In the genomic region with DNA sequence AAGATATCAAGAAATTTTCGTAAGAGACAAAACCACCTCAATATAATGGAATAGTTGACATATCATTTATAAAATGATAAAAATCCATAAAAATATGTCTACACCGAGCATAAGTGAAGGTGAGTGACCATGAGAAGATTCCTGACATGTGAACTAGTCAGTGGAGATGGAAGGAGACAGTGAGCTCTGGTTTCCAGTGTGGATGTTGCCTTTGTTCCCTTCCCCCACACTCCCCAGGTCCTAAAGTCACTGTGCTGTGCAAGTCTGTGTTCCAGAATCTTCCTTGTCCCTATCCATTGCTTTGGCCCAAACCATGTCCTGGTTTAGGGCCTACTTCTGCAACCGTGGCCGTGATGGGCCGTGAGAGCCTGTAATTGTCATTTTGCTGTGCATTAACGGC, we compare ENCODE assay signal across 19 mouse cellular contexts. TPM values are rescaled to one million over a fixed set of nuclear protein-coding genes. Genes with fewer than 3 reads are reported as not detected.
DNase-seq lines count a peak whose midpoint lies in the region; ATAC-seq and TF ChIP-seq lines count a peak whose summit lies in the region.
"Had no signal": no experiment of that assay in that cellular context is flagged by ENCODE, and none has a peak within 500 bp of the region (broad histone marks: within the 10 kb centered on the region; RNA-seq: fewer than 3 reads in every experiment).

No protein-coding gene starts in this region.

- no peaks in the 10 kb centered on the region for H3K27me3 ChIP-seq in embryonic facial prominence, embryonic 11.5 days (ENCODE audit: control insufficient read depth, insufficient read depth, low read length)
- peaks cover 2% of the 10 kb centered on the region for H3K27me3 ChIP-seq in embryonic facial prominence, embryonic 10.5 days (replicated peaks; ENCODE audit: low read depth, poor library complexity, severe bottlenecking)
- H3K27me3 ChIP-seq in kidney, embryonic 14.5 days (ENCODE audit: control insufficient read depth, insufficient read depth, low read length) = no peaks in the 10 kb centered on the region
- H3K27me3 ChIP-seq in midbrain, embryonic 12.5 days = peaks cover 4% of the 10 kb centered on the region; the same call in 1 of the 2 replicates
- no peaks in the 10 kb centered on the region for H3K27me3 ChIP-seq in midbrain, embryonic 16.5 days (ENCODE audit: control insufficient read depth, insufficient read depth, low read depth, low read length)
- no peaks in the 10 kb centered on the region for H3K27me3 ChIP-seq in midbrain, postnatal 0 days (ENCODE audit: insufficient read depth, low read length)
- H3K27me3 ChIP-seq: CH12.LX had no signal

- H3K36me3 ChIP-seq in embryonic facial prominence, embryonic 11.5 days (replicated peaks; ENCODE audit: control insufficient read depth, insufficient read depth, low read depth, low read length) = no peaks in the 10 kb centered on the region
- no peaks in the 10 kb centered on the region for H3K36me3 ChIP-seq in embryonic facial prominence, embryonic 10.5 days (replicated peaks)
- no peaks in the 10 kb centered on the region for H3K36me3 ChIP-seq in kidney, embryonic 14.5 days (ENCODE audit: control insufficient read depth, insufficient read depth, low read length)
- H3K36me3 ChIP-seq in midbrain, embryonic 12.5 days = no peaks in the 10 kb centered on the region
- H3K36me3 ChIP-seq in midbrain, embryonic 16.5 days (ENCODE audit: control insufficient read depth, insufficient read depth, low read length) = no peaks in the 10 kb centered on the region
- H3K36me3 ChIP-seq in midbrain, postnatal 0 days (ENCODE audit: insufficient read depth, low read length) = no peaks in the 10 kb centered on the region
- H3K36me3 ChIP-seq: heart, embryonic 10.5 days had no signal

- H3K4me1 ChIP-seq in embryonic facial prominence, embryonic 11.5 days (ENCODE audit: control insufficient read depth, insufficient read depth, low read length) = no peaks in the 10 kb centered on the region
- H3K4me1 ChIP-seq in embryonic facial prominence, embryonic 10.5 days = peaks cover 5% of the 10 kb centered on the region; the same call in 1 of the 2 replicates
- H3K4me1 ChIP-seq in kidney, embryonic 14.5 days (ENCODE audit: control insufficient read depth, insufficient read depth, low read length) = no peaks in the 10 kb centered on the region
- no peaks in the 10 kb centered on the region for H3K4me1 ChIP-seq in midbrain, embryonic 12.5 days
- H3K4me1 ChIP-seq in midbrain, embryonic 16.5 days (ENCODE audit: control insufficient read depth, insufficient read depth, low read length) = no peaks in the 10 kb centered on the region; the same call in 1 of the 2 replicates
- no peaks in the 10 kb centered on the region for H3K4me1 ChIP-seq in midbrain, postnatal 0 days (ENCODE audit: insufficient read depth, low read length)
- H3K4me1 ChIP-seq: heart, embryonic 10.5 days had no signal

- no peak overlapping the region for H3K4me2 ChIP-seq in embryonic facial prominence, embryonic 11.5 days (ENCODE audit: low read depth, low read length)
- H3K4me2 ChIP-seq in kidney, embryonic 14.5 days (replicated peaks; ENCODE audit: low read depth, low read length) = no peak overlapping the region
- no peak overlapping the region for H3K4me2 ChIP-seq in midbrain, embryonic 12.5 days (replicated peaks)
- H3K4me2 ChIP-seq in midbrain, embryonic 16.5 days (ENCODE audit: low read length) = no peak overlapping the region
- H3K4me2 ChIP-seq in midbrain, postnatal 0 days (ENCODE audit: low read depth, low read length, poor library complexity, severe bottlenecking) = no peak overlapping the region

- no peak overlapping the region for H3K4me3 ChIP-seq in embryonic facial prominence, embryonic 11.5 days (ENCODE audit: low read depth, low read length)
- no peak overlapping the region for H3K4me3 ChIP-seq in embryonic facial prominence, embryonic 10.5 days
- no peak overlapping the region for H3K4me3 ChIP-seq in kidney, embryonic 14.5 days (ENCODE audit: low read length)
- H3K4me3 ChIP-seq in midbrain, embryonic 12.5 days = no peak overlapping the region
- no peak overlapping the region for H3K4me3 ChIP-seq in midbrain, embryonic 16.5 days (ENCODE audit: low read depth, low read length)
- no peak overlapping the region for H3K4me3 ChIP-seq in midbrain, postnatal 0 days (ENCODE audit: low read depth, low read length)
- H3K4me3 ChIP-seq: erythroblast, embryonic 14.5 days; heart, embryonic 10.5 days had no signal

- ATAC-seq in embryonic facial prominence, embryonic 11.5 days (replicated peaks; ENCODE audit: insufficient number of reproducible peaks, low FRiP score, low TSS enrichment, low read depth) = peak; percentile 56; the same call in 1 of the 2 replicates
- ATAC-seq in kidney, embryonic 14.5 days (ENCODE audit: low FRiP score, low TSS enrichment) = peak; percentile 39; the same call in 1 of the 2 replicates
- ATAC-seq in midbrain, embryonic 12.5 days (ENCODE audit: low FRiP score, low read depth) = peak; percentile 24; the same call in 1 of the 2 replicates
- no peak for ATAC-seq in midbrain, embryonic 16.5 days
- ATAC-seq in midbrain, postnatal 0 days (ENCODE audit: low FRiP score) = peak; percentile 34; the same call in 1 of the 2 replicates
- ATAC-seq in inflammation-experienced regulatory T-cells, adult 6 months = no peak

- no peak for DNase-seq in embryonic facial prominence, embryonic 11.5 days (ENCODE audit: low spot score)
- no peak for DNase-seq in embryonic facial prominence, embryonic 10.5 days (ENCODE audit: low spot score)
- DNase-seq in kidney, postnatal 10 days = no peak
- DNase-seq in midbrain, postnatal 0 days (ENCODE audit: low spot score) = no peak
- DNase-seq: layer of hippocampus, adult 9-11 months; thymus, postnatal 36 days had no signal

- H3K9me3 ChIP-seq in embryonic facial prominence, embryonic 11.5 days (replicated peaks; ENCODE audit: control insufficient read depth, low read length) = no peaks in the 10 kb centered on the region
- no peaks in the 10 kb centered on the region for H3K9me3 ChIP-seq in embryonic facial prominence, embryonic 10.5 days
- no peaks in the 10 kb centered on the region for H3K9me3 ChIP-seq in kidney, embryonic 14.5 days (ENCODE audit: control insufficient read depth, low read length)
- no peaks in the 10 kb centered on the region for H3K9me3 ChIP-seq in midbrain, embryonic 12.5 days
- no peaks in the 10 kb centered on the region for H3K9me3 ChIP-seq in midbrain, embryonic 16.5 days (replicated peaks; ENCODE audit: control insufficient read depth, low read length, poor library complexity, severe bottlenecking)
- H3K9me3 ChIP-seq in midbrain, postnatal 0 days (ENCODE audit: low read length) = no peaks in the 10 kb centered on the region
- H3K9me3 ChIP-seq: heart, embryonic 10.5 days had no signal

- no peak for TF ChIP-seq CTCF in midbrain, postnatal 0 days (IDR thresholded peaks at IDR 0.05)

- H3K9ac ChIP-seq in embryonic facial prominence, embryonic 11.5 days (replicated peaks; ENCODE audit: low read length) = no peak overlapping the region
- H3K9ac ChIP-seq in kidney, embryonic 14.5 days (ENCODE audit: low read depth, low read length) = no peak overlapping the region
- no peak overlapping the region for H3K9ac ChIP-seq in midbrain, embryonic 12.5 days (replicated peaks)
- no peak overlapping the region for H3K9ac ChIP-seq in midbrain, embryonic 16.5 days (ENCODE audit: low read depth, low read length)
- no peak overlapping the region for H3K9ac ChIP-seq in midbrain, postnatal 0 days (replicated peaks; ENCODE audit: low read length, poor library complexity, severe bottlenecking)

- no peak overlapping the region for H3K27ac ChIP-seq in embryonic facial prominence, embryonic 11.5 days (replicated peaks; ENCODE audit: low read depth, low read length)
- no peak overlapping the region for H3K27ac ChIP-seq in embryonic facial prominence, embryonic 10.5 days (replicated peaks)
- H3K27ac ChIP-seq in kidney, embryonic 14.5 days (ENCODE audit: low read depth, low read length) = no peak overlapping the region
- no peak overlapping the region for H3K27ac ChIP-seq in midbrain, embryonic 12.5 days (replicated peaks)
- no peak overlapping the region for H3K27ac ChIP-seq in midbrain, embryonic 16.5 days (ENCODE audit: low read length)
- H3K27ac ChIP-seq in midbrain, postnatal 0 days (ENCODE audit: low read depth, low read length) = no peak overlapping the region
- H3K27ac ChIP-seq: heart, embryonic 10.5 days had no signal

- 74% methylated on average over 6 of the region's 6 CpGs for WGBS in embryonic facial prominence, embryonic 11.5 days
- 81% methylated on average over 6 of the region's 6 CpGs for WGBS in embryonic facial prominence, embryonic 10.5 days
- WGBS in kidney, embryonic 14.5 days = 79% methylated on average over 6 of the region's 6 CpGs
- WGBS in midbrain, embryonic 12.5 days = 79% methylated on average over 6 of the region's 6 CpGs
- 75% methylated on average over 6 of the region's 6 CpGs for WGBS in midbrain, embryonic 16.5 days
- WGBS in midbrain, postnatal 0 days = 77% methylated on average over 6 of the region's 6 CpGs

RNA-seq across cellular contexts. Expression of gene Mepe, which starts 8.5 kb away (rescaled TPM):
- polyA plus RNA-seq in embryonic facial prominence, embryonic 11.5 days (2014; fragmentation: Nextera tagmentation; extraction: Ambion mirVana) = not detected in 2 replicates
- polyA plus RNA-seq in embryonic facial prominence, embryonic 10.5 days (2016; fragmentation: Nextera tagmentation; extraction: Ambion mirVana) = not detected in 2 replicates
- polyA plus RNA-seq in kidney, embryonic 14.5 days (2014; fragmentation: Nextera tagmentation; extraction: Ambion mirVana) = not detected in 2 replicates
- polyA plus RNA-seq in midbrain, embryonic 12.5 days (2016; fragmentation: Nextera tagmentation; extraction: Ambion mirVana) = not detected in 2 replicates
- not detected in 2 replicates for polyA plus RNA-seq in midbrain, embryonic 16.5 days (2015; fragmentation: Nextera tagmentation; extraction: Ambion mirVana)
- not detected in 2 replicates for total RNA-seq in midbrain, postnatal 0 days (2014; rRNA removed)
- not detected in 2 replicates for polyA plus RNA-seq in midbrain, postnatal 0 days (2015; fragmentation: Nextera tagmentation; extraction: Ambion mirVana)
- not detected for polyA plus RNA-seq in inflammation-experienced regulatory T-cells, adult 6 months (2017; shearing (Covaris generic))
- total RNA-seq: adrenal gland, adult 2 months; CH12.LX; gastrocnemius, postnatal 36 days; heart, postnatal 14 days had no signal
- polyA plus RNA-seq: adrenal gland, adult 2 months; erythroblast, embryonic 14.5 days; heart, embryonic 10.5 days; limb, embryonic 14.5 days; liver, embryonic 16.5 days; testis, adult 2 months had no signal

RNA-seq across cellular contexts. Expression of gene Ibsp, which starts 34.7 kb away (rescaled TPM):
- polyA plus RNA-seq in embryonic facial prominence, embryonic 11.5 days (2014; fragmentation: Nextera tagmentation; extraction: Ambion mirVana) = 0.10 and 0.32 TPM in 2 replicates
- polyA plus RNA-seq in embryonic facial prominence, embryonic 10.5 days (2016; fragmentation: Nextera tagmentation; extraction: Ambion mirVana) = 0.20 and 0.28 TPM in 2 replicates
- not detected in 2 replicates for polyA plus RNA-seq in kidney, embryonic 14.5 days (2014; fragmentation: Nextera tagmentation; extraction: Ambion mirVana)
- not detected in 2 replicates for polyA plus RNA-seq in midbrain, embryonic 12.5 days (2016; fragmentation: Nextera tagmentation; extraction: Ambion mirVana)
- 1.0 and 9.2 TPM in 2 replicates for polyA plus RNA-seq in midbrain, embryonic 16.5 days (2015; fragmentation: Nextera tagmentation; extraction: Ambion mirVana)
- 0.16 TPM in 1 of 2 replicates, not detected in the other for total RNA-seq in midbrain, postnatal 0 days (2014; rRNA removed)
- polyA plus RNA-seq in midbrain, postnatal 0 days (2015; fragmentation: Nextera tagmentation; extraction: Ambion mirVana) = 0.10 TPM in 1 of 2 replicates, not detected in the other
- not detected for polyA plus RNA-seq in inflammation-experienced regulatory T-cells, adult 6 months (2017; shearing (Covaris generic))
- total RNA-seq: CH12.LX; gastrocnemius, postnatal 36 days; heart, postnatal 14 days had no signal
- polyA plus RNA-seq: adrenal gland, adult 2 months; erythroblast, embryonic 14.5 days; heart, embryonic 10.5 days; liver, embryonic 16.5 days had no signal

Comparison
In these comparisons a context has a peak if more than half of its experiments do, and no peak if none do; other contexts are left out.
1. ATAC-seq: peak in embryonic facial prominence, embryonic 11.5 days (single experiment), kidney, embryonic 14.5 days (single experiment), midbrain, embryonic 12.5 days (single experiment) and midbrain, postnatal 0 days (single experiment); none in midbrain, embryonic 16.5 days (single experiment) and inflammation-experienced regulatory T-cells, adult 6 months (single experiment).